Mouse (Mus musculus) adrenal gland, adult 18-20 months (tissue): ENCODE measurements around the gene Rnf145. TPM values are rescaled to one million over a fixed set of nuclear protein-coding genes. Genes with fewer than 3 reads are reported as not detected.

Experiments
- DNase-seq, 2 experiments: peaks; one replicate each; pipeline ENCODE4 v3.0.0; 2021 to 2022; ENCODE audit warnings: low spot score in 2 of 2
- total RNA-seq, 2 experiments: library from RNA; stranded (reverse); gene quantifications; 1 replicate in 1 of 2; 2 replicates in 1 of 2; pipeline ENCODE4 v1.2.3; 2021

Gene Rnf145
- total RNA-seq, 2 experiments from 2014 or later = 47.2 to 61.7 TPM

GRCm38 (mm10) chr11:44532846-44533781, 14.3 kb downstream of the Rnf145 start:
- no peak for DNase-seq

- no peak for DNase-seq
Observed at GRCm38 (mm10) chr11:44534999-44535750, 16.4 kb downstream of the Rnf145 start.

- no peak for DNase-seq
Observed at GRCm38 (mm10) chr11:44537403-44537802, 18.6 kb downstream of the Rnf145 start.

- no peak for DNase-seq
Observed at GRCm38 (mm10) chr11:44538101-44538500, 19.3 kb downstream of the Rnf145 start.

GRCm38 (mm10) chr11:44538501-44539290, 19.9 kb downstream of the Rnf145 start:
- no peak for DNase-seq

- no peak for DNase-seq
Observed at GRCm38 (mm10) chr11:44539291-44539930, 20.6 kb downstream of the Rnf145 start.

GRCm38 (mm10) chr11:44540243-44540642, 21.5 kb downstream of the Rnf145 start:
- DNase-seq = no peak

- DNase-seq = no peak
Observed at GRCm38 (mm10) chr11:44541280-44541679, 22.5 kb downstream of the Rnf145 start.

GRCm38 (mm10) chr11:44541813-44542212, 23.0 kb downstream of the Rnf145 start:
- no peak for DNase-seq

GRCm38 (mm10) chr11:44543593-44543992, 24.8 kb downstream of the Rnf145 start:
- no peak for DNase-seq

- no peak for DNase-seq
Observed at GRCm38 (mm10) chr11:44543996-44544395, 25.2 kb downstream of the Rnf145 start.

- no peak for DNase-seq
Observed at GRCm38 (mm10) chr11:44545181-44545580, 26.4 kb downstream of the Rnf145 start.

GRCm38 (mm10) chr11:44546250-44546649, 27.5 kb downstream of the Rnf145 start:
- DNase-seq = peak in 1 of 2 experiments; percentile 12

GRCm38 (mm10) chr11:44547651-44548196, 29.0 kb downstream of the Rnf145 start:
- no peak for DNase-seq

GRCm38 (mm10) chr11:44548816-44549215, 30.1 kb downstream of the Rnf145 start:
- no peak for DNase-seq

- DNase-seq = no peak
Observed at GRCm38 (mm10) chr11:44549511-44550278, 30.9 kb downstream of the Rnf145 start.

- no peak for DNase-seq
Observed at GRCm38 (mm10) chr11:44550996-44551395, 32.2 kb downstream of the Rnf145 start.

GRCm38 (mm10) chr11:44554339-44554738, 35.6 kb downstream of the Rnf145 start:
- DNase-seq = no peak

GRCm38 (mm10) chr11:44558521-44558920, 39.8 kb downstream of the Rnf145 start:
- DNase-seq = peak in 1 of 2 experiments; percentile 16

- no peak for DNase-seq
Observed at GRCm38 (mm10) chr11:44559466-44559865, 40.7 kb downstream of the Rnf145 start.
